Mouse (Mus musculus) lung, postnatal 0 days (tissue): ENCODE results near the gene Stab1. TPM values are rescaled to one million over a fixed set of nuclear protein-coding genes. Genes with fewer than 3 reads are reported as not detected.

Source experiments
- ATAC-seq: fragments of 200-750 bp; cut with Nextera tagmentation; 2 replicates; pipeline ENCODE4 v1.8.0; 2017; ENCODE audit warnings: moderate library complexity
- DNase-seq: peaks from one replicate; pipeline ENCODE4 v3.0.0-alpha.2; 2016; ENCODE audit warnings: low spot score
- H3K27ac ChIP-seq: fragments of 300-500 bp; sonication (generic); 2 replicates; pipeline ENCODE4 v1.5.1; 2014; ENCODE audit warnings: antibody characterized with exemption, mild to moderate bottlenecking, low read length, mixed read lengths
- H3K27me3 ChIP-seq: fragments of 300-500 bp; sonication (generic); replicated peaks from 2 replicates; pipeline ENCODE4 v1.6.1; 2014; ENCODE audit warnings: low read length, mixed read lengths; ENCODE audit not compliant: insufficient read depth
- H3K36me3 ChIP-seq: fragments of 300-500 bp; sonication (generic); 2 replicates; pipeline ENCODE4 v1.6.1; 2014; ENCODE audit warnings: low read length, mixed read lengths; ENCODE audit not compliant: insufficient read depth
- H3K4me1 ChIP-seq: fragments of 300-500 bp; sonication (generic); 2 replicates; pipeline ENCODE4 v1.6.1; 2014; ENCODE audit warnings: antibody characterized with exemption, low read depth, low read length, mixed read lengths; ENCODE audit not compliant: insufficient read depth
- H3K4me2 ChIP-seq: fragments of 300-500 bp; sonication (generic); replicated peaks from 2 replicates; pipeline ENCODE4 v1.6.1; 2014; ENCODE audit warnings: low read depth, mild to moderate bottlenecking, low read length, moderate library complexity, mixed read lengths
- H3K4me3 ChIP-seq: fragments of 300-500 bp; sonication (generic); 2 replicates; pipeline ENCODE4 v1.5.1; 2014; ENCODE audit warnings: low read depth, low read length
- H3K9ac ChIP-seq: fragments of 300-500 bp; sonication (generic); replicated peaks from 2 replicates; pipeline ENCODE4 v1.6.1; 2014; ENCODE audit warnings: low read depth, mild to moderate bottlenecking
- H3K9me3 ChIP-seq: fragments of 300-500 bp; sonication (generic); 2 replicates; pipeline ENCODE4 v1.6.1; 2016; ENCODE audit warnings: low read length, mixed read lengths
- CTCF ChIP-seq: IDR thresholded peaks from 2 replicates; pipeline ENCODE4 v1.5.1; 2016; ENCODE audit warnings: antibody characterized with exemption, mild to moderate bottlenecking
- EP300 ChIP-seq: IDR thresholded peaks from 2 replicates; pipeline ENCODE4 v1.6.1; 2016; ENCODE audit warnings: antibody characterized with exemption, mild to moderate bottlenecking, control low read depth
- WGBS: fragments of 180-500 bp; shearing (Covaris S2); extraction: QIAGEN DNeasy Blood & Tissue Kit; methylation state at CpG from one replicate; pipeline ENCODE4 v1.1.7; 2014; 5-methylcytosine and 5-hydroxymethylcytosine counted together
- polyA plus RNA-seq: library from polyadenylated mRNA; unstranded; fragments of >200 nt; fragmentation: Nextera tagmentation; extraction: Ambion mirVana; gene quantifications from 2 replicates; pipeline ENCODE4 v1.2.1, GENCODE M21; 2015

Gene Stab1
- polyA plus RNA-seq, 1 experiment from 2014 or later = 32.4 TPM

- peaks cover 38% of the 10 kb centered on the region for H3K36me3 ChIP-seq
- H3K4me3 ChIP-seq = no peak overlapping the region
- H3K9ac ChIP-seq = no peak overlapping the region
- no peak overlapping the region for H3K27ac ChIP-seq
- no peaks in the 10 kb centered on the region for H3K27me3 ChIP-seq
- WGBS = 33% methylated on average over 2 of the region's 2 CpGs
- no peaks in the 10 kb centered on the region for H3K9me3 ChIP-seq
- H3K4me2 ChIP-seq = no peak overlapping the region
- ATAC-seq (no peak), DNase-seq (peak; percentile 39)
- TF ChIP-seq EP300 (no peak), CTCF (no peak)
- peaks cover 23% of the 10 kb centered on the region; the same call in 1 of the 2 replicates for H3K4me1 ChIP-seq
Measured at GRCm38 (mm10) chr14:31191936-31192335, 23.5 kb upstream of the Stab1 start.

GRCm38 (mm10) chr14:31189348-31189747, 20.9 kb upstream of the Stab1 start:
- Histone ChIP-seq H3K27me3 (no peaks in the 10 kb centered on the region), H3K9me3 (no peaks in the 10 kb centered on the region), H3K36me3 (peaks cover 56% of the 10 kb centered on the region), H3K9ac (0 out of 2 replicates have a peak overlapping the region, but pooled peaks have one; percentile 5), H3K27ac (peak overlapping the region; percentile 77), H3K4me3 (no peak overlapping the region), H3K4me1 (peaks cover 8% of the 10 kb centered on the region; the same call in 1 of the 2 replicates), H3K4me2 (no peak overlapping the region)
- WGBS = 86% methylated on average over 3 of the region's 3 CpGs
- DNase-seq (no peak), ATAC-seq (no peak)
- TF ChIP-seq CTCF (no peak), EP300 (no peak)

GRCm38 (mm10) chr14:31188771-31189181, 20.3 kb upstream of the Stab1 start:
- whole genome bisulfite sequencing = 34% methylated on average over 6 of the region's 6 CpGs
- H3K27ac ChIP-seq = peak overlapping the region; percentile 77

DNA sequence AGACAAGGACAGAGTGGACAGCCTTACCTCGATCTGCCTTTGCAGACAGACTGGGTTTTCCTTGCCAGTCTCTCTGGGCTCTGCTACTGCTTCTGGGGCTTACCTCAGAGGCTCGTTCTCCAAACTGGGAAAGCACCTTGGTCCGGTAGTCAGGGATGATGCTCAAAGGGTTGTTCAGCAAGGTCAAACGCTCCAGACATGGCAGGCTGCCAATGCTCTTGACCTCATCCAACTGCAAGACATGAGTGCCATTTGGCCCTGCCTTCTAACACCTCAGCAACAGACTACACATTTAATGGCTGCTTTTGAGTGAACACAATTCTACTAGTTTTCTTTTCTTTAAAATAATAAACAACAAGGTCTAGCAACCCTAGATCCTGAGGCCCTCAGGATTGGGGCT, 18.2 kb upstream of the Stab1 start:
- Histone ChIP-seq H3K9me3 (no peaks in the 10 kb centered on the region), H3K27me3 (no peaks in the 10 kb centered on the region), H3K4me2 (no peak overlapping the region), H3K4me3 (no peak overlapping the region), H3K4me1 (peaks cover 13% of the 10 kb centered on the region; the same call in 1 of the 2 replicates), H3K27ac (no peak overlapping the region), H3K9ac (no peak overlapping the region), H3K36me3 (peaks cover 70% of the 10 kb centered on the region)
- ATAC-seq (no peak), DNase-seq (peak; percentile 68)
- WGBS = 29% methylated on average over 4 of the region's 4 CpGs
- no peak for TF ChIP-seq EP300
- TF ChIP-seq CTCF = no peak

More at GRCm38 (mm10) chr14:31188771-31189181, 20.3 kb upstream of the Stab1 start:
- H3K9ac ChIP-seq = no peak overlapping the region
- DNase-seq = peak; percentile 96
- peaks cover 61% of the 10 kb centered on the region for H3K36me3 ChIP-seq
- peaks cover 8% of the 10 kb centered on the region; the same call in 1 of the 2 replicates for H3K4me1 ChIP-seq
- no peak overlapping the region for H3K4me3 ChIP-seq
- ATAC-seq = peak; percentile 90
- H3K9me3 ChIP-seq = no peaks in the 10 kb centered on the region
- H3K27me3 ChIP-seq = no peaks in the 10 kb centered on the region
- TF ChIP-seq EP300 (peak; percentile 87), CTCF (no peak)
- H3K4me2 ChIP-seq = no peak overlapping the region

DNA sequence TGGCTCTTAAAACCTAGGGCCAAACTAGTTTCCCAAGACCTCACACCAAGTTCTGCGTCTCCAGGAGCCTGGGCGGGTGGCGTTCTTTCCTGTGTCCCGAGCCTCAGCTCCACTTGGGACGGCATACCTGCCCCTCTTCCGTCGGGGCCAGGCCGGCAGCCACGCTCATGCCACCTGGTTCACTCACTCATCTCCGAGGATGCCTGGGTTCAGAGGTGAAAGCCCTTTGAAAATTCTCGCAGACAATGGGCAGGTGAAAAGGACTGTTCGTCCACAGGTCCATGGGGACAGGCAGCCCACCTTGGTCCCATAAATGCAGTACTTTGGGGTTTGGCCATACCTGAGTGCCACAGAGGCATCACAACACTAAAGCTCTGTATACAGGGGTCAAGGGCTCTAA, 15.8 kb upstream of the Stab1 start:
- Histone ChIP-seq H3K9me3 (no peaks in the 10 kb centered on the region), H3K4me3 (no peak overlapping the region), H3K4me1 (peaks cover 8% of the 10 kb centered on the region; the same call in 1 of the 2 replicates), H3K4me2 (no peak overlapping the region), H3K27me3 (no peaks in the 10 kb centered on the region), H3K36me3 (peaks cover 64% of the 10 kb centered on the region), H3K27ac (no peak overlapping the region), H3K9ac (no peak overlapping the region)
- TF ChIP-seq EP300 = no peak
- TF ChIP-seq CTCF = no peak
- no peak for DNase-seq
- 83% methylated on average over 12 of the region's 12 CpGs for WGBS
- ATAC-seq = no peak

DNA sequence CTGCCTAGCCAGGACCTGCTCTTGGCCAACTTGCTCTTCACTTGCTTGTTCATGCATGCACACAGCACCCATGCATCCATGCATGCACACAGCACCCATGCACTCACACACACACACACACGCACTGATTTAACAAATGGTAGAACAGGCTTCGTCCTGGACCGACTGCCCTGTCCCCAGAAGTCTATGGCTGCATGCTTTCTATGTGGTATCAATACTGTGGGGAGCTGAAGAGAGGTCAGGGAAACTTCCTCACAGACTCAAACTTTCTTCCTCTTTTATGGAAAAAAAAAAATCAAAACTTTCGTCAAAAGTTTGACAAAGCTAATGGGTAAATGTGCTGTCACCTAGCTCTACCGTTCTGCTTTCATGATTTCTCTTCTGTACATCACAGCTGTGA, 15.1 kb upstream of the Stab1 start:
- DNase-seq = no peak
- Histone ChIP-seq H3K4me3 (no peak overlapping the region), H3K36me3 (peaks cover 64% of the 10 kb centered on the region), H3K4me2 (no peak overlapping the region), H3K9ac (no peak overlapping the region), H3K27me3 (no peaks in the 10 kb centered on the region), H3K4me1 (peaks cover 5% of the 10 kb centered on the region; the same call in 1 of the 2 replicates), H3K27ac (no peak overlapping the region), H3K9me3 (no peaks in the 10 kb centered on the region)
- no peak for ATAC-seq
- WGBS = 72% methylated on average over 5 of the region's 5 CpGs
- no peak for TF ChIP-seq EP300
